Mouse (Mus musculus) megakaryocyte, embryonic 14.5 days (primary cell): ENCODE measurements around the gene Sbno1.

Experiments used
- FLI1 ChIP-seq: IDR thresholded peaks from 2 replicates; pipeline ENCODE4 v1.6.1; 2012; ENCODE audit warnings: low read length, inconsistent platforms, mixed read lengths
- GATA1 ChIP-seq: IDR thresholded peaks from 3 replicates; pipeline ENCODE4 v1.6.1; 2012; ENCODE audit warnings: mixed read lengths, low read length, inconsistent platforms, borderline replicate concordance

- TF ChIP-seq GATA1, result no peak
- TF ChIP-seq FLI1, result no peak
These were observed 70.3 kb downstream of the Sbno1 start for GRCm38 (mm10) chr5:124355425-124355959.
